Mouse (Mus musculus) hindbrain, embryonic 13.5 days (tissue): ENCODE data around the gene Fbxl12. TPM values are rescaled to one million over a fixed set of nuclear protein-coding genes. Genes with fewer than 3 reads are reported as not detected.
A peak's percentile ranks its signal among the peaks of the same experiment; 100 is the strongest.

Source experiments
- ATAC-seq: fragments of 200-750 bp; cut with Nextera tagmentation; 2 replicates; pipeline ENCODE4 v1.8.0; 2017; ENCODE audit warnings: moderate TSS enrichment; ENCODE audit not compliant: low FRiP score
- H3K27ac ChIP-seq: fragments of 300-500 bp; sonication (generic); 2 replicates; pipeline ENCODE4 v1.5.1; 2015; ENCODE audit warnings: inconsistent platforms, mild to moderate bottlenecking, moderate library complexity
- H3K27me3 ChIP-seq: fragments of 300-500 bp; sonication (generic); 2 replicates; pipeline ENCODE4 v1.6.1; 2015; ENCODE audit warnings: mild to moderate bottlenecking, inconsistent platforms
- H3K36me3 ChIP-seq: fragments of 300-500 bp; sonication (generic); 2 replicates; pipeline ENCODE4 v1.6.1; 2015; ENCODE audit warnings: mild to moderate bottlenecking, inconsistent platforms
- H3K4me1 ChIP-seq: fragments of 300-500 bp; sonication (generic); replicated peaks from 2 replicates; pipeline ENCODE4 v1.6.1; 2015; ENCODE audit warnings: inconsistent platforms
- H3K4me2 ChIP-seq: fragments of 300-500 bp; sonication (generic); 2 replicates; pipeline ENCODE4 v1.6.1; 2015; ENCODE audit warnings: inconsistent platforms, mild to moderate bottlenecking, moderate library complexity
- H3K4me3 ChIP-seq: fragments of 300-500 bp; sonication (generic); 2 replicates; pipeline ENCODE4 v1.5.1; 2015; ENCODE audit warnings: mild to moderate bottlenecking, inconsistent platforms
- H3K9ac ChIP-seq: fragments of 300-500 bp; sonication (generic); 2 replicates; pipeline ENCODE4 v1.6.1; 2015; ENCODE audit warnings: mild to moderate bottlenecking, inconsistent platforms
- H3K9me3 ChIP-seq: fragments of 300-500 bp; sonication (generic); 2 replicates; pipeline ENCODE4 v1.6.1; 2016; ENCODE audit warnings: inconsistent platforms
- WGBS: fragments of 180-500 bp; shearing (Covaris S2); methylation state at CpG from one replicate; pipeline ENCODE4 v1.1.7; 2015; 5-methylcytosine and 5-hydroxymethylcytosine counted together
- polyA plus RNA-seq: library from polyadenylated mRNA; unstranded; fragments of >200 nt; fragmentation: Nextera tagmentation; extraction: Ambion mirVana; gene quantifications from 2 replicates; pipeline ENCODE4 v1.2.1, GENCODE M21; 2015

The Fbxl12 gene
- polyA plus RNA-seq, 1 experiment from 2014 or later: 18.2 TPM

DNA sequence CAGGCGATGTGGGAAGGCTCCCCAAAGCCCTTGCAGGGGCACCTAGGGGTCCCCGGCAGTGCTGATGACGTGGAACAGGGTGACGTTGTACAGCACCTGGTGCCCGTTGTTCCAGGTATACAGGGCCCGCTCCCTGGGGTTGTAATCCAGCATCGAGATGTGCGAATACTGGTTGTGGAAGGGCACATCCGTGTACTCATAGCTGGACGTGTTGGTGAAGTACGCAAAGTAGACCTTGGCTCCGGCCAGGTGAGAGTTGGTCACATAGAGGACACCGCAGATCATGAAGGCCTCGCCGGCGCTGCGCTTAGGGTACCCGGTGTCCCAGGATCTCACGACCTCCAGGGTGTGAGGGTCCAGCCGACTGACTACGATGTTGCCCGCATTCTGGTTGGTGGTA is 23.5 kb upstream of the Fbxl12 start:
- ATAC-seq: no peak
- Histone ChIP-seq H3K9me3 (no peaks in the 10 kb centered on the region), H3K27me3 (no peaks in the 10 kb centered on the region)

DNA sequence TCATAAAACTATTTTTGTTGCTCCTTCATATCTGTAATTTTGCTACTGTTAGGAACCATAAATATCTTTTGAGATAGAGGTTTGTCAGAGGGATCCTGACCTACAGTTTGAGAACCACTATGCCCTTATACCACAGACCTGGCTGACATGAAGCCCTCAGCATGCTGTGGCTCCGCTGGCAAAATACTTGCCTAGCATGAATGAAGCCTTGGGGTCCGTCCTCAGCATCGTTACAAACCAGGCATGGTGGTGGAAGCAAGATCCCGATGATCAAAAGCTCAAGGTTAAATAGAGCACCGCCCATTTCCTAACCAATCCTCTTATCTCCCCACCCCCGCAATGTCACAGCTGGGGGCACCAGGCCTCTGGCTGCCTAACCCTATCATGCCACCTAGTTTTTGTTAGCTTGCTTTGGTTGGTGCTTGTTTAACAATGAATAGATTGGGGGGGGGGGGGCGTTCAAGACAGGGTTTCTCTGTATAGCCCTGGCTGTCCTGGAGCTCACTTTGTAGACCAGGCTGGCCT is 22.0 kb upstream of the Fbxl12 start:
- WGBS: 17% methylated on average over 6 of the region's 7 CpGs
- Histone ChIP-seq H3K27me3 (no peaks in the 10 kb centered on the region), H3K4me2 (no peak overlapping the region), H3K9me3 (no peaks in the 10 kb centered on the region), H3K9ac (no peak overlapping the region), H3K27ac (peak overlapping the region; percentile 93), H3K4me1 (peaks cover 58% of the 10 kb centered on the region), H3K36me3 (peaks cover 59% of the 10 kb centered on the region), H3K4me3 (no peak overlapping the region)
- no peak for ATAC-seq

More for the DNA sequence above, 23.5 kb upstream of the Fbxl12 start:
- H3K27ac ChIP-seq: no peak overlapping the region
- H3K9ac ChIP-seq: no peak overlapping the region
- WGBS: 95% methylated on average over 22 of the region's 22 CpGs
- peaks cover 44% of the 10 kb centered on the region for H3K4me1 ChIP-seq
- no peak overlapping the region for H3K4me2 ChIP-seq
- no peak overlapping the region for H3K4me3 ChIP-seq
- H3K36me3 ChIP-seq: peaks cover 58% of the 10 kb centered on the region

DNA sequence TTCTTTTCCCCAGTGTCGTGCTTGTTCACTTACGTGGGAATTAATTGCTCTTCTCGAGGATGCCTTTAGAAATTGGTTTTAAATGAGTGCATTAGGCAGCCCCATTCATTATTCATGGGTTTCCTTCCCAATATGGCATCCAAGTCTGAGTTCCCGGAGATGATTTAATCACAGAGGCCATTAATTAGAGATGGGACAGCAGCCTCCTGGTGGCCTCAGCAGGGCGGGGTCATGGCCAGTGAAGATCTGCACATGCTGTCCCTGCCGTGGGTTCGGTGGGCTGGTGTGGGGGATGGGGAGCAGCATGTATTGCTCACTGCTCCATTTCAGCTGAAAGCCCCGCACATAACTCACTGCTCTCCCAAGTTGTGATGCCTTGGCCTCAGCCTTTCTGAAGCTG is 21.4 kb upstream of the Fbxl12 start:
- WGBS: 9% methylated on average over 8 of the region's 8 CpGs

DNA sequence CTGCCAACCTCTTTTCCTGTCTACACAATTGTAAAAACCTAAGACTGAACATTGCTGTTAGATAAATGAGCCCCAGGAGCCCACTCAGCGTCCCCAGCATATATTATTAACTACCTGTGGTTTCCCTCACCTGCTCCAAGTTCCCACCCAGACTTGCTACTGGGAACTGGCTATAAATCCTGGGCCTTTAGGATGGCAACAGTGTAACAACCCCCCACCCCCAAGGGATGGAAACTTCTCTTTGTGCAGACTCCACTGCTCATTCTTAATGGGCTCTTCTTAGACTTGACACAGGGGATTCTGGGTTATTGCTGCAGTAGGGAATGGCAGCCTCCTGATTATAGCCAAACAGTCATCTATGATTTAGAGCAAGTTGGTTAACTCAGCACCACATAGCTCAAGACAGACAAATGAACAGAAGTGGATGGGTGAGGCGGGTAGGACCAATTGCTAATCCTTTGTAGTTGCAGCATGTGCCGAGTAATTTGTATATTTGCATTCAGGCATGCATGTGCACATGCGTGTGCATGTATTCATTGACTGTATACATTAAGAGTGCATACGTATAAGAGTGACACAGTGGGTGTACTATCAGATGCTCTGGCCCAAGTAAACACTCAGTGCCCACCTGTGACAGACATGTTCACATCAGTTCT is 20.5 kb upstream of the Fbxl12 start:
- Histone ChIP-seq H3K27ac (peak overlapping the region; percentile 93), H3K9ac (no peak overlapping the region), H3K4me3 (no peak overlapping the region), H3K4me2 (no peak overlapping the region), H3K9me3 (no peaks in the 10 kb centered on the region), H3K36me3 (peaks cover 65% of the 10 kb centered on the region), H3K4me1 (peaks cover 58% of the 10 kb centered on the region), H3K27me3 (no peaks in the 10 kb centered on the region)
- no peak for ATAC-seq
- WGBS: 74% methylated on average over 5 of the region's 5 CpGs

More for the DNA sequence above, 21.4 kb upstream of the Fbxl12 start:
- H3K9ac ChIP-seq: no peak overlapping the region
- H3K27ac ChIP-seq: peak overlapping the region; percentile 93
- H3K4me3 ChIP-seq: no peak overlapping the region
- no peaks in the 10 kb centered on the region for H3K9me3 ChIP-seq
- no peak for ATAC-seq
- peaks cover 58% of the 10 kb centered on the region for H3K4me1 ChIP-seq
- peaks cover 61% of the 10 kb centered on the region for H3K36me3 ChIP-seq
- H3K27me3 ChIP-seq: no peaks in the 10 kb centered on the region
- no peak overlapping the region for H3K4me2 ChIP-seq

DNA sequence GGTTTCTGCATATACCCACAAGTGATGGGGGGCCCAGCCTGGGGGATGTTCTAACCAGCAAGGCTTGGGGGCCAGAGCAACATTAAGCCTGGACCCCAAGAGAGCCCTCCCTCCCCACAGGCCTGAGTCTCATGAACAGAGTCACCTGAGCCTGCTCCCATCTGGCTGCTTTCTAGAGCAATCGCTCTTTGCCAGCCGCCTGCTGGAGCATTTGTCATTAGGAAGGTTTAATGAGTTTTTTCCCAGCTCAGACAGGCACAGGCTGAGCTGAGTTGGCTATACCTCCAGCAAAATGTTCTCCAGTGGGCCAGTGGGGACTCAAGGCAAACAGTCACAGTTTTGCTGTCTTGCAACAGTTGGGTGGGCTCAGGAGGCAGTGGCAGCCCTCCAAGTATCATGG is 19.8 kb upstream of the Fbxl12 start:
- WGBS: 47% methylated on average over 2 of the region's 2 CpGs
- peak overlapping the region; percentile 46 for H3K9ac ChIP-seq
- ATAC-seq: peak; percentile 44
- H3K27ac ChIP-seq: peak overlapping the region; percentile 93
- H3K9me3 ChIP-seq: no peaks in the 10 kb centered on the region
- H3K4me1 ChIP-seq: peaks cover 58% of the 10 kb centered on the region
- no peak overlapping the region for H3K4me3 ChIP-seq
- H3K4me2 ChIP-seq: 0 out of 2 replicates have a peak overlapping the region, but pooled peaks have one; percentile 10
- no peaks in the 10 kb centered on the region for H3K27me3 ChIP-seq
- peaks cover 61% of the 10 kb centered on the region for H3K36me3 ChIP-seq

DNA sequence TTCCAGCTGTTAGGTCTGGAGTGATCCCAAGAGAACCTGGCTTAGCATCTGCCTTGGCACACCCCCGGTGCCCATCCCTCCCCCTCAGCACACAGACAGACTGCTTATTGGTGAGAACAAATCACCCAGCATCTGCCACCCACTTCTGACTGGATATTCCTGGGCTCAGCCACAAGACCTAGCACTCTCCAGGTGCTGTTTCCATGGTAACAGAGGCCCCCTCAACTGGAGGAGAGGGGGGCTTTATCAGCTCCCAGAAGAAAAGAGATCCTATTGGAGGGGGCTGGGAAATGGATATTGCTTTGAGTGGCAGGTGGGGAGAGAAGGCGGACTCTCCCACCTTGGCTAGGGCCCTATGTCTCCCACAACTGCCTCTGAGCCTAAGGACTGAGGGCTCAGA is 19.4 kb upstream of the Fbxl12 start:
- H3K4me1 ChIP-seq: peaks cover 58% of the 10 kb centered on the region
- H3K4me2 ChIP-seq: 0 out of 2 replicates have a peak overlapping the region, but pooled peaks have one; percentile 10
- no peaks in the 10 kb centered on the region for H3K27me3 ChIP-seq
- H3K9ac ChIP-seq: peak overlapping the region; percentile 46
- no peak overlapping the region for H3K4me3 ChIP-seq
- 49% methylated on average over 2 of the region's 2 CpGs for WGBS
- peak; percentile 57 for ATAC-seq
- peak overlapping the region; percentile 93 for H3K27ac ChIP-seq
- H3K9me3 ChIP-seq: no peaks in the 10 kb centered on the region
- H3K36me3 ChIP-seq: peaks cover 61% of the 10 kb centered on the region

DNA sequence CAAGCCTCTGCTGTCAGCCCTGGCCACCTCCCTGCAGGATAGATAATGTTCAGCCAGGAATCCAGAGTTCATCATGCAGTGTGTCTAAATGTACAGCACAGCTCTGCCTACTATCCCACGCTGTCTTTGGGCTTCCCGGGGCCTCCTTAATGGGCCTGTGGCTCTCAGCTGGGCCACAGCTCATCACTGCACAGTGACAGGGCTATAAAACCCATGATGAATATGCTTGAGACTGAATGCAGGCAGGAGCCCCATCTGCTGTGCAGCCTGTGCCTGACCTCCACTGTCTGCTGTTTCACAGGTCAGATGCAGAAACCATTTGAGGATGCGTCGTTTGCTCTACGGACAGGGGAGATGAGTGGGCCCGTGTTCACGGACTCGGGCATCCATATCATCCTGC is 18.3 kb upstream of the Fbxl12 start:
- 43% methylated on average over 8 of the region's 8 CpGs for WGBS
- H3K36me3 ChIP-seq: peaks cover 62% of the 10 kb centered on the region
- no peaks in the 10 kb centered on the region for H3K27me3 ChIP-seq
- no peak overlapping the region for H3K4me2 ChIP-seq
- peak; percentile 25 for ATAC-seq
- H3K9ac ChIP-seq: peak overlapping the region; percentile 62
- peaks cover 61% of the 10 kb centered on the region for H3K4me1 ChIP-seq
- no peak overlapping the region for H3K4me3 ChIP-seq
- peak overlapping the region; percentile 93 for H3K27ac ChIP-seq
- no peaks in the 10 kb centered on the region for H3K9me3 ChIP-seq

DNA sequence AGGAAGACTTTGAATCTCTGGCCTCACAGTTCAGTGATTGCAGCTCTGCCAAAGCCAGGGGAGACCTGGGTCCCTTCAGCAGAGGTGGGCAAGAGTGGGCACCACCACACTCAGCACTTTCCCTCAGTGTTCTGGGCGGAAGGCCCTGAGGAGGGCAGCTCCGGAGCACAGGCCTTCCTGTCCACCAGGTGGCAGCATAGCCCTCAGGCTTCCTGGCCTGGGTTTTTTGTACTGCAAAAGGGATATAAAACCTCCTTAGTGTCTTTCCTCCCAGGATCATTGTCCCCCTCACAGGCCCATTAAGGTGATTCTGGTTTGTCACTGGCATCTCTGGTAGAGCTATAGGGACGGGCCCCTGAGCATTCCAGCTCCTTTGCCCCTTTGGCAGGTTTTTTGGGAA is 17.8 kb upstream of the Fbxl12 start:
- 53% methylated on average over 3 of the region's 3 CpGs for WGBS
- Histone ChIP-seq H3K4me2 (no peak overlapping the region), H3K27me3 (no peaks in the 10 kb centered on the region), H3K9me3 (no peaks in the 10 kb centered on the region), H3K4me3 (no peak overlapping the region), H3K36me3 (peaks cover 66% of the 10 kb centered on the region), H3K27ac (peak overlapping the region; percentile 93), H3K9ac (peak overlapping the region; percentile 62), H3K4me1 (peaks cover 60% of the 10 kb centered on the region)
- ATAC-seq: no peak; the same call in 1 of the 2 replicates

DNA sequence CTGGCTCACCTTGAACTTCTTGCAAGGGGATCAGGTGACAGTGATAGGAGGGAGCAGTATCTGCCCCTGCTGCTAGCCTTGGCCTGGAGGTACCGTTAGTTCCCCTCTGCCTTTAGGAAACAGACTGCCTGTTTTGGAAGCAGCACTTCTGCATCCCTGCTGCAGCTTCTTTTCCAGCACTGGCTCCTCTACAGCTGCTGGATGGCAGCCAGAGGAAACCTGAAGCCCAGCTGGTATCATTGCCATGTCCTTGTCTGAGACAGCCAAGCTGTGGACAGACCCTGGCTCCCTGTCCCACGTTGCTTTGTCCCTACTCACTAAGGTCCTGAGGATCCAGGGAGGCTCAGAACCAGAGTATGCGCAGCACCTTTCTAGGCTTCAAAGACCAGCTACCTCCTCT is 13.0 kb upstream of the Fbxl12 start:
- ATAC-seq: no peak
- H3K9ac ChIP-seq: no peak overlapping the region
- H3K9me3 ChIP-seq: no peaks in the 10 kb centered on the region
- H3K4me3 ChIP-seq: no peak overlapping the region
- peaks cover 77% of the 10 kb centered on the region for H3K36me3 ChIP-seq
- H3K4me1 ChIP-seq: peaks cover 55% of the 10 kb centered on the region
- WGBS: 88% methylated on average over 3 of the region's 3 CpGs
- peak overlapping the region; percentile 60 for H3K27ac ChIP-seq
- no peak overlapping the region for H3K4me2 ChIP-seq
- no peaks in the 10 kb centered on the region for H3K27me3 ChIP-seq

DNA sequence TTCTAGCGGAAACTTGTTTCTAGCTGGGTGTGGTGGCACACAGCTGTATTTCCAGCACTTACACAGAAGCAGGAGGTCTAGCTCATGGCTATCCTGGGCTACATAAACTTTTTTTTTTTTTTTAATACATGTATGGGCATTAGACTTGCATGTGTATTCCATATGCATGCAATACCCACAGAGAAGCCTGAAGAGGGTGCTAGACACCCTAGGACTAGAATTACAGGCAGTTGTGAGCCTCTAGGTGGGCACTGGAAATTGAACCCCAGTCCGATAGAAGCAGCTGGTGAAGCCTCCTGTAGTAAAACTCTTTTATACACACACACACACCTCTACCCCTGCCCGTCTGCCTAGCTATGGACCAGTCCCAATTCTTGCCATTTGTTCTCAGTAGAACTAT is 9.3 kb upstream of the Fbxl12 start:
- H3K9me3 ChIP-seq: no peaks in the 10 kb centered on the region
- H3K4me3 ChIP-seq: no peak overlapping the region
- H3K4me2 ChIP-seq: peak overlapping the region; percentile 82; the same call in 1 of the 2 replicates
- ATAC-seq: no peak
- H3K27me3 ChIP-seq: no peaks in the 10 kb centered on the region
- H3K4me1 ChIP-seq: peaks cover 58% of the 10 kb centered on the region
- H3K27ac ChIP-seq: no peak overlapping the region
- over 99% methylated on average over 3 of the region's 3 CpGs for WGBS
- H3K9ac ChIP-seq: no peak overlapping the region
- H3K36me3 ChIP-seq: peaks cover 57% of the 10 kb centered on the region

DNA sequence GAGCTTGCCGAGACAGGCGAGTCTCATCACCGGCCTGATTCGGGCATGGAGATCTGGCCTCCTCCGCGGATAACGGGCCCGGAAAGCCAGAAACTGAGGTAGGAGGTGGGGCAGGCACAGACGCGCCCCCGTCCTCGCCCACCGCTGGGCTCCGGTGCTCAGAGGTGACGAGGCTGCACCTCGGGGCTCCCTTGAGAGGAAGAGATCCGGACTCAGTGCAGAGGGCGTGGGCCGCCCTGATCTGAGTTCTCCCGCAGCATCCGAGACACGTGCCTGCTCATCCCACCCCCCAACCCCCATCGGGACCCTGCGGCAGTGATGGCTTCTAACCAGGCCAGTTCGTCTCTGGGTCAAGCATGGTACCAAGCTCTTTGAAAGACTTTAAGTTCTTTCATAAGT is 7.7 kb upstream of the Fbxl12 start:
- Histone ChIP-seq H3K27ac (peak overlapping the region; percentile 25), H3K9ac (peak overlapping the region; percentile 93), H3K4me1 (peaks cover 54% of the 10 kb centered on the region), H3K4me3 (peak overlapping the region; percentile 95), H3K36me3 (peaks cover 56% of the 10 kb centered on the region), H3K9me3 (no peaks in the 10 kb centered on the region), H3K27me3 (no peaks in the 10 kb centered on the region), H3K4me2 (peak overlapping the region; percentile 82)
- peak; percentile 48; the same call in 1 of the 2 replicates for ATAC-seq
- WGBS: under 1% methylated on average over 25 of the region's 25 CpGs

DNA sequence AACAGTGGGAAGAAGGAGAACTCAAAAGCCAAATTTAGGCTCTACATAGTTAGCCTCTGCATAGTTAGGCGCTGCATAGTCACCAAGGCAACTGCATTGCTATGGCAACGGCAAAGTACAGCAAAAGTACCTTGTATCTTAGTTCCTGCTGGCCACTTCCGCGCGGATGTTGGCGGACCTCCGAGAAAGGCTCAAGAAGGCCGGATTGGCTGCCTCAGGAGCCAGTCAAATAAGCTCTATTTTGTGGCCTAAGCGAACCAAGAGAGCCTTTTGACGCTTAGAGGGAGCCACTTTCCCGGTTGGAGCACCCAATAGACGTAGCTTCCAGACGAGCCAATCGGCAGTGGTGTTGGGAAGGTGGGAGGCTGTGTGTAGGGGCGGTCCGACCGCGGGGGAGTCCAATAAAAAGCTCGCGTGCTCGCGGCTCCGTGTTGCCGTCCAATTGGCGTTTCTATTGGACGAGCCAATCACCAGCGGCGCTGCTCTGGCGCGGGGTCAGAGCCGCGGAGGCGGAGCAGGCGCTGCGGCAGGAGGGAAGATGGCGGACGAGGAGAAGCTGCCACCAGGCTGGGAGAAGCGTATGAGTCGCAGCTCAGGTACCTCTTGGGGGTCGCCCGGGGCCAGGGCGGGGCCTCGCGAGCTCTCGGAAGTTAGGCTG is 7.2 kb upstream of the Fbxl12 start, which contains the start of gene Pin1:
Gene Pin1, plus strand, starts transcription at position 494 of the 658 bp plus-strand sequence.
- Histone ChIP-seq H3K4me2 (peak within 1 kb of the TSS; percentile 82), H3K27ac (peak within 1 kb of the TSS; percentile 72), H3K27me3 (no peaks in the 10 kb centered on the region), H3K9me3 (no peaks in the 10 kb centered on the region), H3K9ac (peak within 1 kb of the TSS; percentile 93), H3K4me1 (peaks cover 48% of the 10 kb centered on the region), H3K36me3 (peaks cover 56% of the 10 kb centered on the region), H3K4me3 (peak within 1 kb of the TSS; percentile 95)
- peak; percentile 99 for ATAC-seq
- under 1% methylated on average over 44 of the region's 45 CpGs for WGBS
